Mouse (Mus musculus) myocyte (in vitro differentiated cells): ENCODE results near the gene St6galnac4.

Source experiments
- CEBPB ChIP-seq: IDR thresholded peaks from 2 replicates; pipeline ENCODE4 v1.6.1; 2011; ENCODE audit warnings: mild to moderate bottlenecking, moderate library complexity; ENCODE audit not compliant: poor library complexity, insufficient read depth, severe bottlenecking
- E2F4 ChIP-seq: IDR thresholded peaks from one replicate; pipeline ENCODE4 v1.6.1; 2011; ENCODE audit warnings: mild to moderate bottlenecking, control low read depth, moderate library complexity; ENCODE audit not compliant: insufficient read depth
- MAX ChIP-seq: IDR thresholded peaks from one replicate; pipeline ENCODE4 v1.6.1; 2011; ENCODE audit warnings: low read depth, mild to moderate bottlenecking, control low read depth
- MYOD1 ChIP-seq, 3 experiments: IDR thresholded peaks; one replicate each; pipeline ENCODE4 v1.6.1; 2011; ENCODE audit warnings: control low read depth in 2 of 3, low read depth in 2 of 3, mild to moderate bottlenecking in 2 of 3, moderate library complexity in 1 of 3; ENCODE audit not compliant: insufficient read length in 2 of 3, control insufficient read depth in 1 of 3
- MYOG ChIP-seq, 3 experiments: IDR thresholded peaks; one replicate each; pipeline ENCODE4 v1.6.1; 2011; ENCODE audit warnings: control low read depth in 2 of 3, low read depth in 2 of 3, mild to moderate bottlenecking in 2 of 3; ENCODE audit not compliant: insufficient read length in 2 of 3, control insufficient read depth in 1 of 3, insufficient read depth in 1 of 3
- POLR2A ChIP-seq: IDR thresholded peaks from one replicate; pipeline ENCODE4 v1.6.1; 2011; ENCODE audit warnings: low read depth, mild to moderate bottlenecking, control low read depth, moderate library complexity; ENCODE audit not compliant: insufficient read length
- POLR2AphosphoS2 ChIP-seq: IDR thresholded peaks from one replicate; pipeline ENCODE4 v1.6.1; 2011; ENCODE audit warnings: low read depth, control low read depth; ENCODE audit not compliant: insufficient read length
- SRF ChIP-seq: IDR thresholded peaks from one replicate; pipeline ENCODE4 v1.6.1; 2011; ENCODE audit warnings: low read depth; ENCODE audit not compliant: control insufficient read depth, insufficient read length
- TCF12 ChIP-seq: IDR thresholded peaks from one replicate; pipeline ENCODE4 v1.6.1; 2011; ENCODE audit warnings: mild to moderate bottlenecking, control low read depth; ENCODE audit not compliant: poor library complexity, insufficient read depth, severe bottlenecking
- USF1 ChIP-seq: IDR thresholded peaks from one replicate; pipeline ENCODE4 v1.6.1; 2011; ENCODE audit warnings: low read depth, mild to moderate bottlenecking, control low read depth, moderate library complexity

GRCm38 (mm10) chr2:32568941-32569340, 18.0 kb upstream of the St6galnac4 start:
- TF ChIP-seq E2F4 (no peak), POLR2A (no peak), POLR2AphosphoS2 (no peak), MAX (no peak), USF1 (no peak), CEBPB (no peak), TCF12 (no peak), MYOG (IDR thresholded peaks at IDR 0.05; ENCODE audit: control insufficient read depth in 1 of 3, insufficient read depth in 1 of 3, insufficient read length in 2 of 3, low read depth in 2 of 3) (no peak), SRF (no peak), MYOD1 (IDR thresholded peaks at IDR 0.05; ENCODE audit: control insufficient read depth in 1 of 3, insufficient read length in 2 of 3, low read depth in 2 of 3) (no peak)
